Mouse (Mus musculus): ENCODE measurements around the gene Polr3gl.
A peak's percentile ranks its signal among the peaks of the same experiment; 100 is the strongest.

Polr3gl gene

DNA sequence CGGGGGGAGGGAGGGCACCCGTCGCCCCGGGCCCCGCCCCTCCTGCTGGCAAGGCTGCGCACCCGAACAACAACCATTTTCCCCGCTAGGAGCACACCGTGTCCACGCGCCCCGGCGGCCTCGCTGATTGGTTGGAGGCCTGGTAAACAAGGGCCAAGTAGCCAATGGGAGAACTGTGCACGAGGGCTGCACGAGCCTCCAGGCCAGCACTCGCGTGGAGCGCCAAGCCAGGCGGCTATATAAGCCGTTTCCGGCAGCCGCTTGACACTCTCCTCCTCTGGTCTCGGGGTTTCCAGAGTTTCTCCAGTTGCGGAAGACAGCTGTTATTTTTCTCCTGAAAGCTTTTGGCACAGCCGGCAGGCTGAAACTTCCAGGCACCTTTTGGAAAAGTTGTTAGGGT, 36.3 kb downstream of the Polr3gl start, which contains the start of gene Txnip:
Gene Txnip, plus strand, starts transcription at position 264 of the 400 bp plus-strand sequence.
- peak; percentile 99 for DNase-seq (ENCODE audit: low spot score)

DNA sequence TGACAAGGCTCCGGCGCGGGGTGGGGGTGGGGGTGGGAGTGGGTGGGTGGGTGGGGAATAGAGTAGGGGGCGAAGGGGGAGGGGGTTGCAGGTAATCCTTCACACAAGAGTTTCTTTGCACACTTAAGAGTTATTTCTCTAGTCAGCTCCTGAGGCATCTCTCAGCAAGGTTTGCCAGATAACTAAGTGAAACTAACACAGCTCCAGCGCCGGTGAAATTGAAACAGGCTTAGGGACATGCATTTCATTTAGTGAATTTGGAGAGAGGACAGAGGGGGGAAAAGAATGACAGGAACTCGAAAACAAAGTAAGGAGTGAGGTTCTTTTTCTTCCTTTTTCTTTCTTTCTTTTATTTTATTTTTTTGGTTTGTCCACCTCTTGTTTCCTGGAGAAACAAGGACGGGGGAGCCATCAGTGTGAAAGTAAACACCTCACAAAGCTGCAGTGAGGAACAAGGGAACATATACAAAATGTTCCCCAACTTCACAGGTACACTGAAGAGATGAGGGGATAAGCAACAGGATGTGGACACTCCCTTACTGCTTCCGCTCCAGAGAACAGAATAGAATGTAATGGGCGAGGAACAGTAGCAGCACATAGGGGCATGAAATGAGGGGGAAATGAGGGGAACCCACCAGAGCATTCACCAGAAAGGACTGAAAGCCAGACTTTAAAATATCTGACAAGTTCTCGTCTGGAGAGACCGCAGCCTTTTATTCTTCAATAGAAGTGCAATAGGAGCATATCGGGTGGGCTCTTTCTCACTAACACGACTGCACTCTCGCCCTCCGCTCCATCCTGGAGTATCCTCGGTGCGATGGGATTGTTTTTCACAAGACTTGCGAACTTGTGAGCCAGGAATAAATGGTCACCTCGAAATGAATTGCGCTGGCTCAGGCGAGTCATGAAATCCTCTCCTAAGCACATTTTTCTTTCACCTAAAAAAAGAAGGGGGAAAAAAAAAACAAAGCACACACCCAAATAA, 37.0 kb downstream of the Polr3gl start:
- DNase-seq (ENCODE audit: low spot score) = peak; percentile 29

DNA sequence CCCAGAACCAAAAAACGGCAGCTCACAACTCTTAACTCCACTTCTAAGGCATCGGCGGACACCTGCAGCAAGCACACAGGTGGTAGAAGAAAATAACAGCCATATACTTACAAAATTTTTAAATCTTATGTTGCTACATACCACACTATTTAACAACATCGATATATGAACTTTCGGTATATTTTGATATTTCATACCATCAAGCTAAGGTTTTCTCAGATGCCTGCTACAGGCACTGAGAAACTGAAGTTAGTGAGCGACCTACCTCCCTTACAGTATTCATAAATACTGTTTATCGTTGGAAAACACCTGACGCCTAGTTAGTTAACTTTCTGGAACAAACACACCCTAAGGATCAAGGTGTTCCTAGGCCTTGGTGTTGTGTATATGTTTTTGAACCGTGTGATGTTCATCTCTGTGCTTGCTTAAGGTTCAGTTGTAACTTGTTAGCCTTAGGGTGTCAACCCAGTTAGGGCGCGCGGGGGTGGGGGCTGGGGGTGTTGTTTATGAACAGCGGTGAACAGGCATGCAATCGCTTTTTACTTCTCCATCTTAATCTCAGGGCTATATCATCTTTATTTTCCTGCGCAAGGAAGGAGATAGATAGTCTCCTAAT, 37.9 kb downstream of the Polr3gl start:
- DNase-seq (ENCODE audit: low spot score) = no peak

- DNase-seq (ENCODE audit: low spot score) = peak; percentile 78
Observed at GRCm38 (mm10) chr3:96555041-96555596, 38.9 kb downstream of the Polr3gl start.

GRCm38 (mm10) chr3:96554251-96554650, 39.7 kb downstream of the Polr3gl start:
- DNase-seq (ENCODE audit: low spot score) = no peak

GRCm38 (mm10) chr3:96553601-96554000, 40.4 kb downstream of the Polr3gl start:
- no peak for DNase-seq (ENCODE audit: low spot score)

DNA sequence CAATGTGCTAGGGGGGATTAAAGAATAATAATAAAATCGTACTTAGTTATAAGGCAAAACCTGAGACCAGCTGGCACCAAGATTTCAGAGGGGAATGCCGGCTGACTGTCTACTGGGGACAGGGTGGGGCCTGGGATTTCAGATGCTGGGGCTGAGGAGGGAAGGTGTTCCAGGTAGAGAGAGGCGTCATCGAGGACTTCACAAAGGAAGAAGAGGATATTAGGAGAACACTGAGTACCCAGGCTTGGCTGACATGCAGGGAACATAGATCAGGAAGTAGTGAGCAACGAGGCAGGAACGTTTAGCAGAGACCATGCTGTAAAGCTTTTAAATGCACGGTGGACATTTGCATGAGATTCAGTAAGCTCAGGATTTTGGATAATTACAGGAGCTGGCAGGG, 42.1 kb downstream of the Polr3gl start:
- DNase-seq (ENCODE audit: low spot score) = no peak

- DNase-seq (ENCODE audit: low spot score) = peak; percentile 67
Observed at GRCm38 (mm10) chr3:96551203-96551602, 42.8 kb downstream of the Polr3gl start.

DNA sequence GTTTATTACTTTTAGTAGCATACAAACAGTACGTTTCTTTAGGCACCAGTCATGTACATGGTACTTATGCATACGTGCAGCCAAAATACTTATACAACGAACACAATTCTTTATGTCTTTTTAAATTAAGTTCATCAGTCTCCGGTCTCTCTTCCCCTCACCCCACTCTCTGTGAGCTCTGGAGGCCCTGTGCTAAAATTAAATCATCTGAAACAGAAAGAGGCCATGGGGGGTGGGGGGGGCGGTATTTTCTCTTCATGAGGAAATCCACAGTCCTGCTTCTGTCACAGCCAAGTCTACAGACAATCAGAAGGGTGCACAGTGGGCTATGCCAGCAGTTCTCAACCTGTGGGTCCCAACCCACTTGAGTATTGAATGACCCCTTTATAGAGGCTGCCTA, 44.6 kb downstream of the Polr3gl start:
- no peak for DNase-seq (ENCODE audit: low spot score)

- no peak for DNase-seq (ENCODE audit: low spot score)
Observed at GRCm38 (mm10) chr3:96548824-96549223, 45.2 kb downstream of the Polr3gl start.

DNA sequence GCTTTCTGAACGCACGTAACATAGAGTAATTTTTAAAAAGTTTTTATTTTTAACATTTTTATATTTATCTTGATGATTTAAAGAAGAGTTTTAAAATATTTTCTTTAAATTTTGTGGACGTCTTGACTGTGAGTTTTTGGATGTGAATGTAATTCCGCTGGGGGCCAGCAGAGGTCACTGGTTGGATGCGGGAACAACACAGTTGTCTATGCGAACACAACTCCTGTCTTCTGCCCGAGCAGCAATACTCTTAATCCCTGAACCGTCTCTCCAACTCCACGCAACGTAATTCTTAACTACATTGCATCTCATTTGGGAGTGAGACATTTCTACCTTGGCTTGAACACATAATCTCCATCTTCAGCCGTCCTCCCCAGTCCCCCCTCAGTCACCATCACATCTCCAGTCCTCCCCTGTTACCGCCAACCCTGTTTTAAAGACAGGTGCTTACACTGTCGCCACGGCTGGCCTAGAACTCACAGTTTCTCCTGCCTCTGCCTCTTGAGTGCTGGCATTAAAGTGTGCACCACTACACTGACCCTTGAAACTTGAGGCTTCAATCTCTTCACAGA, 46.5 kb downstream of the Polr3gl start:
- DNase-seq (ENCODE audit: low spot score) = peak; percentile 80

GRCm38 (mm10) chr3:96546880-96547279, 47.1 kb downstream of the Polr3gl start:
- peak; percentile 90 for DNase-seq (ENCODE audit: low spot score)

DNA sequence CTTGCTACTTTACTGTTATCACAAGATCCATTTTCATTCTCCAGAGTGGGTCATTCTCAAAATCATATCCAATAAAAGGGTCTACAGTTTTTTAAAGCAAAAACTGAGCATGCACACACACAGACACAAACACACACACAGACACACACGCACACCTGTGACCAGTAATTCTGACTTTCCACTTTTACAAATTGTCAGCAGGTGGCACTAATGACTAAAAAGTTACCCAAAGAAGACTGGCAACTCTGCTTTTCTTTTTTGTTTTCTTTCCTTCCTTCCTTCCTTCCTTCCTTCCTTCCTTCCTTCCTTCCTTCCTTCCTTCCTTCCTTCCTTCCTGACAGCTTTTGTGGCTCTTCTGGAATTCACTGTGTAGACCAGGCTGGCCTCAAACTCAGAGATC, 48.4 kb downstream of the Polr3gl start:
- no peak for DNase-seq (ENCODE audit: low spot score)

DNA sequence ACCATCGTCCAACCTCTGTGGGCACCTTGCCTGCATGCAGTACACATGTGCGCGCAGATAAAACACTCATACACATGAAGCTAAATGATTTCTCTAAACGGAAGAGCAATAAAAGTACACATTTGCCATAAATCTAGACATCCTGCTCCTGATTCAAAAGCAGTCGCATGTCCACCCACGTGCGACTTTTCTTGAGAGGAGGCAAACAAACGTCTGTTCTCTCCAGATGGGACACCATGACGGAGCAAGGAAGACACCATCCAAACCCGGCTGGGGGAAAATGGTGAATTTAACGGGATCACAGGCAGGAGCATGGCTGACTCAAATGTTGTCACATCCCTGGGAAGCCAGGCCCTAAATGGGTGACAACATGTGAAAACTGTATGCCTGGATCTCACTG, 50.6 kb downstream of the Polr3gl start:
- no peak for DNase-seq (ENCODE audit: low spot score)

- DNase-seq (ENCODE audit: low spot score) = no peak
Observed at GRCm38 (mm10) chr3:96542554-96542953, 51.4 kb downstream of the Polr3gl start.

- DNase-seq (ENCODE audit: low spot score) = peak; percentile 34
Observed at GRCm38 (mm10) chr3:96541328-96542078, 52.5 kb downstream of the Polr3gl start.

GRCm38 (mm10) chr3:96540740-96541139, 53.2 kb downstream of the Polr3gl start:
- no peak for DNase-seq (ENCODE audit: low spot score)

GRCm38 (mm10) chr3:96539316-96539715, 54.7 kb downstream of the Polr3gl start:
- no peak for DNase-seq (ENCODE audit: low spot score)

DNA sequence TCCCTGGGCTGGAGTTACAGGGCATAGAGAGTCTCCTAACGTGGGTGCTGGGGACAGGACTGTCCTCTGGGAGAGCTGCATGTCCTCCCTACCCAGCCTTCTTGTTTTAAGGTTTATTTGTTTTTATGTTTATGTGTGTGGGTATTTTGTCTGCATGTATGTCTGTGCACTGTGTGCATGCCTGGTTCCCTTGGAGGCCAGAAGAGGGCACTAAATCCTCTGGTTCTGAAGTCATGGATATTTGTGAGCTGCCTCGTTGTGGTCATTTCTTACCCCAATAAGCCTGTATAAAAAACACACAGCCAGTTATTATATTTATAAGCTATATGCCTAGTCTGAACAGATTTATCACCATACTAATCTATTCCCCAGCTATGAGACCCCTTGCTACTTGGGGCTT, 59.7 kb downstream of the Polr3gl start:
- DNase-seq (ENCODE audit: low spot score) = no peak

DNA sequence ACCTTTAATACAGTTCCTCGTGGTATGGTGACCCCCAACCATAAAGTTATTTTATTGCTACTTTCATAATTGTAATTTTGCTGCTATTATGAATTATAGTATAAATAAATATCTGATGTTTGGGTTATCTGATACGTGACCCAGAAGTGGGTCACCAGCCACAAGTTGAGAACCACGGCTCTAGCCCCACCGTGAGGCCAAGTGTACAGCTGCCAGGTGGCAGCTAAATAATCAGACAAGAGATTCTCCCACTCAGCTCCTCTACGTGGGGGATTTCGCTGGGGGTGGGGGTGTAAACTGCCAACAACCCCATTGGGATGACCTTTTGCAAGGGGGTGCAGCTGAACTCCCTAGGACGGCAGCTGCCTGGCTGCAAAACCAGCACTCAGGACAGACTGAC, 61.9 kb downstream of the Polr3gl start:
- no peak for DNase-seq (ENCODE audit: low spot score)

GRCm38 (mm10) chr3:96528506-96528905, 65.5 kb downstream of the Polr3gl start:
- no peak for DNase-seq (ENCODE audit: low spot score)
